Mouse (Mus musculus) midbrain, embryonic 16.5 days (tissue): Measurements from ENCODE around the gene Slc33a1. TPM values are rescaled to one million over a fixed set of nuclear protein-coding genes. Genes with fewer than 3 reads are reported as not detected.

Experiments
- ATAC-seq: fragments of 200-750 bp; cut with Nextera tagmentation; 2 replicates; pipeline ENCODE4 v1.8.0; 2017; ENCODE audit warnings: moderate TSS enrichment
- H3K27ac ChIP-seq: fragments of 300-500 bp; sonication (generic); 2 replicates; pipeline ENCODE4 v1.5.1; 2014; ENCODE audit warnings: mild to moderate bottlenecking, low read length, mixed read lengths
- H3K27me3 ChIP-seq: fragments of 300-500 bp; sonication (generic); 2 replicates; pipeline ENCODE4 v1.6.1; 2014; ENCODE audit warnings: low read depth, low read length, mixed read lengths; ENCODE audit not compliant: control insufficient read depth, insufficient read depth
- H3K36me3 ChIP-seq: fragments of 300-500 bp; sonication (generic); 2 replicates; pipeline ENCODE4 v1.6.1; 2014; ENCODE audit warnings: mild to moderate bottlenecking, low read length, moderate library complexity, mixed read lengths; ENCODE audit not compliant: control insufficient read depth, insufficient read depth
- H3K4me1 ChIP-seq: fragments of 300-500 bp; sonication (generic); 2 replicates; pipeline ENCODE4 v1.6.1; 2014; ENCODE audit warnings: mild to moderate bottlenecking, low read length, mixed read lengths; ENCODE audit not compliant: control insufficient read depth, insufficient read depth
- H3K4me2 ChIP-seq: fragments of 300-500 bp; sonication (generic); 2 replicates; pipeline ENCODE4 v1.6.1; 2014; ENCODE audit warnings: mild to moderate bottlenecking, low read length, mixed read lengths
- H3K4me3 ChIP-seq: fragments of 300-500 bp; sonication (generic); 2 replicates; pipeline ENCODE4 v1.5.1; 2014; ENCODE audit warnings: low read depth, mild to moderate bottlenecking, low read length, moderate library complexity, mixed read lengths
- H3K9ac ChIP-seq: fragments of 300-500 bp; sonication (generic); 2 replicates; pipeline ENCODE4 v1.6.1; 2014; ENCODE audit warnings: low read depth, low read length, mixed read lengths
- H3K9me3 ChIP-seq: fragments of 300-500 bp; sonication (generic); replicated peaks from 2 replicates; pipeline ENCODE4 v1.6.1; 2014; ENCODE audit warnings: mild to moderate bottlenecking, low read length, mixed read lengths; ENCODE audit not compliant: control insufficient read depth, poor library complexity, severe bottlenecking
- WGBS: fragments of 180-500 bp; shearing (Covaris S2); extraction: QIAGEN DNeasy Blood & Tissue Kit; methylation state at CpG from one replicate; pipeline ENCODE4 v1.1.7; 2014; 5-methylcytosine and 5-hydroxymethylcytosine counted together
- polyA plus RNA-seq: library from polyadenylated mRNA; unstranded; fragments of >200 nt; fragmentation: Nextera tagmentation; extraction: Ambion mirVana; gene quantifications from 2 replicates; pipeline ENCODE4 v1.2.1, GENCODE M21; 2015

The Slc33a1 gene
- polyA plus RNA-seq, result 21.5 and 21.8 TPM in 2 replicates

DNA sequence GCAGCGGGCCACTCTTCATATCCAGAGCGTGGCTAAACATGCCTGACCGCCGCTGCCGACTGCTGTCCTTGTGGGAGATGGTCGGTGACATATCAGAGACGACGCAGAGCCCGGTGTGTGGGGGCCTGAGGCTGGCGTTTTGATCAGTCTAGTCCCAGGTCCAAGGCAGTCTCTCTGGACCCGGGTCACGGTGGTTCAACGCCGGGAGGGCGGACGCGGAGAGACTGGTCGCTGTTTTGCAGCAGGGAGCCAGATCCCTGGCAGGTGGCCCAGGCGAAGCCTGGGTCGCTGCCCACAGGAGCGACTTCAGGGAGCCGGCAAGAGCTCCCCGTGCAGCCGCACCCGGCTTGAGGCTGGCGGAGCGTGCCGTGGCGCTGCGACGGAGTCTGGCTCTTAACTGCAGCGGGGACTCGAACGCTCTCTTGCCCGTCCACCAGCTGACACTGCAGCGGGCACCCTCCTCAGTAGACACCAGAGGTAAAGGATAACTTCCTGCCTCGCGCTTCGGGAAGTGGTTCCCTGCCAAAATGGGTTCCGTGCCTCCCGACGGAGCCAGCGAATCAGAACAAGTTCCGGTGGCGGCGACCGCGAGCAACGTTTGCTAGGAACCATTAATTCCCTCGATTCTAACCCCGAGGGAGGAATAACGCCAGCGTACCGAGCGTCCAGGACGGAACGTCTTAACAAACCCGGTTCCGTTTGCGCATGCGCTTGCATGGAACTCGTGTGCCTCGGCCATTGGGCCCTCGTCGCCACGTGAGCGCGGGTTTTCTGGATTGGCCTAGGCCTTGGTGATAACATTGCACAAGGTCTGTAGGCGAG, at the start of gene Slc33a1:
TSS of gene Slc33a1 (minus strand) at position 669 of the 822 bp plus-strand sequence.
- Histone ChIP-seq H3K27me3 (peaks cover 4% of the 10 kb centered on the region; the same call in 1 of the 2 replicates), H3K4me2 (peak within 1 kb of the TSS; percentile 90), H3K9me3 (no peaks in the 10 kb centered on the region), H3K27ac (peak within 1 kb of the TSS; percentile 84), H3K4me3 (peak within 1 kb of the TSS; percentile 79), H3K4me1 (peaks cover 29% of the 10 kb centered on the region), H3K9ac (peak within 1 kb of the TSS; percentile 80), H3K36me3 (no peaks in the 10 kb centered on the region)
- peak; percentile 98 for ATAC-seq
- under 1% methylated on average over 69 of the region's 69 CpGs for WGBS

DNA sequence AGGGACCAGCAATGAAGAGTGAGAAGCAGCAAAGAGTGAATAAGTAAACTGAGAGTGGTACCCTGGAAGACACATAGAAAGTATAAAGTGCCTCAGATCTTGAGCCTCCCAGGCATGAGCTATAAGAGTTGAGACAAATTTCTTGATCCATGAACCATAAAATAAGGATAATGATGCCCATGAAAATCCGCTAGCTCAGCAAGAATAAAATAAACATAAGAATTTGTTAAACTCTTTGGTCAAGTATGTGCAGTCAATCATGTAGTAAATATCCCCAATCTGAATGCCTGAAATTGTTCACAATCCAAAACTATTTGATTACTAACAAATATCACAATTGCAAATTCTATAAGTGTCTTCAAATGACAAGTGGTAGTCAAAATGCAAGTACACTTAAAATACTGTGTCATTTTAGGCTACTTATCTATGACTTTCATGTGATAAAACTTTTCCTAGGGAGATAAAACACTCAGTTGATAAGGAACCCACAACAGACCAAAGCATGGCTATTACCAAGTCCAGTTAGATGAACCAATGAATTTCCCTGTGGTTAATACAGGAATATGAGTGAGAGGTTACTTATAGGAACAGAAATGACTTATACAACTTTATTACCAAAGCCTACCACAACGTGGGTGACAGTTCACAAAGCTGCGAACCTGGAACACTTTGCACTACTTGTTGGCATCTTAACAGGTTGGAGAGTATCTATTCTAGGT, 24.3 kb upstream of the Slc33a1 start:
- Histone ChIP-seq H3K9me3 (no peaks in the 10 kb centered on the region), H3K4me3 (no peak overlapping the region), H3K4me2 (no peak overlapping the region), H3K27ac (no peak overlapping the region), H3K9ac (no peak overlapping the region), H3K4me1 (no peaks in the 10 kb centered on the region), H3K36me3 (peaks cover 20% of the 10 kb centered on the region), H3K27me3 (no peaks in the 10 kb centered on the region)
- whole genome bisulfite sequencing, result 96% methylated on average over 3 of the region's 3 CpGs
- ATAC-seq, result no peak

DNA sequence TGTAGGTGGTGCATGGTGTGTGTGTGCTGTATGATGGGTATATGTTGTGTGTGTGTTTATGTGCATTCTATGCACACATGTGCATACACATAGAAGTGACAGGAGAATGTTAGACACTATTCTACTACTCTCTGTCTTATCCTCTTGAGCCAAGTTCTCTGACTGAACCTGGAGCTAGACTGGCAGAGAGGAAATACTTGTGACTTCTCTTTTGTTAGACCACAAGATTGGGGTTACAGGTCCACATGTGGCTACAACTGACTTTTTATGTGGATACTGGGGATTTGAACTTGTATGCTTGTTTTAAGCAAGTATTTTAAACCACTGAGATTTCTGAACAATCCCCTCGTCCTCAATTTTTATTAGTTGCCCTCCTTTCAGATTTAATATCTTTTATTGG, 22.1 kb upstream of the Slc33a1 start:
- Histone ChIP-seq H3K27ac (no peak overlapping the region), H3K9me3 (no peaks in the 10 kb centered on the region), H3K27me3 (no peaks in the 10 kb centered on the region), H3K4me3 (no peak overlapping the region), H3K4me2 (no peak overlapping the region), H3K9ac (no peak overlapping the region), H3K4me1 (no peaks in the 10 kb centered on the region), H3K36me3 (peaks cover 21% of the 10 kb centered on the region)
- 93% methylated on average over 1 of the region's 1 CpGs for WGBS
- no peak for ATAC-seq

DNA sequence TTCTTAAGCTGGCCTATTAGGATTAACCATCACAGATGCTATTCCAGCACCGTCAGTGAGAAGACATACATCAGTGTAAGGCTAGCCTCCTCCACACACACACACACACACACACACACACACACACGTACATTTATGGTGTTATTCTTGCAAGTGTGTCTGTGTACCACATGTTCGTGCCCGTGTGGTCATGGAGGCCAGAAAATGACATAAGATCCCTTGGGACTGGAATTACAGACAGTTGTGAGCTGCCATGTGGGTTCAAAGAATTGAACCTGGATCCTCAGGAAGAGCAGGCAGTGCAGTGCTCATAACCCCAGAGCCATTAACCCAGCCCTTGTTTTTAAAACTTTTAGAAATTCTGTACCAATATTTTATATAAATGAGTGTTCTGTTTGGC, 13.3 kb upstream of the Slc33a1 start:
- Histone ChIP-seq H3K9ac (no peak overlapping the region), H3K4me3 (no peak overlapping the region), H3K27me3 (no peaks in the 10 kb centered on the region), H3K4me2 (0 out of 2 replicates have a peak overlapping the region, but pooled peaks have one; percentile 3), H3K4me1 (peaks cover 20% of the 10 kb centered on the region), H3K9me3 (no peaks in the 10 kb centered on the region), H3K36me3 (no peaks in the 10 kb centered on the region), H3K27ac (no peak overlapping the region)
- ATAC-seq, result no peak
- WGBS, result 74% methylated on average over 4 of the region's 4 CpGs

DNA sequence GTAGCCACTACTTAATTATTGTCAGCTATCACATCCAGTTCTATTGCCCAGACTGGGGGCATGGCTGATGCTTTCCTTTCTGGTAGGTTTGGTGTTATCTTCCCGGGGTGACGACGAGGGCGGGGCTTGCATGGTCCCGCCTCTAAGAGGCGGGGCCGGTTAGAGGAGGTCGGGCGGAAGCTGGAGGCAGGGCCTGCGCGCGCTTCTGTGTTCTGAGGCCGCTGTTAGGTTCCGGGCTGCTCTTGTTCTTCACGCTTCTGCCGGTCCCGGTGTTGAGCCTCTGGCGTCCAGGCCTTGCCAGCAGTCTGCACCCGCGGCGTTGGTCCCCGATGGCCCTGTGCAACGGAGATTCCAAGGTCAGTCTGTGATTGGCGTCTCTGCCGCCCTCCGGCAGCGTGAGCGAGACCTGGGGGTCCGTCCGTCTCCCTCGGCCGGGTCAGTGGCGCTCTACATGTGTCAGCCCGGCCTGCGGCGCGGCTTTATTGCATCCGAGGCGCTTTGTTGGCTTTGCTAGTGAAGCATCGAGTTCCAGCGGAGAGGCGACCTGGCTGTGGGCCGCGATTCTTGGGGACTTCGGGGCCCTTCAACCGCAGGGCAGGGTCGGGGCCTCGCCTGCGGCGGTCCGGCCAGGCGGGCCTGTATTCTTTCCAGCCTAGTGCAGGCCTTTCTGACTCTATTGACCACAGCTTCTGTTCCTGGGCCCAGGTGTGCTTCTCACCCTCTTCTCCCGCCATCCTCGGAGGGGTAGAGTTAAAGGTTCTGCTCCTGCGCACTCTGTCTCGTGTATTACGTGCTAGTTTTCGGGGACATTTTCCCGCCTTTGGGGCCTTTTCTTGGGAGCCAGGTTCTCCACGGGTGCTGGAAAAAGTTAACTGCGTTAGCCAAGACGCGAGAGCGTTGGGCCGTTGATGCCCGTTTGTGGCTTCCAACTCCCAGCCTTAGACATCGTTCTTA, 11.7 kb upstream of the Slc33a1 start, which contains the start of gene Gmps:
TSS of gene Gmps (plus strand) at position 152 of the 954 bp plus-strand sequence.
- Histone ChIP-seq H3K36me3 (no peaks in the 10 kb centered on the region), H3K9ac (peak within 1 kb of the TSS; percentile 98), H3K4me2 (peak within 1 kb of the TSS; percentile 64), H3K9me3 (no peaks in the 10 kb centered on the region), H3K27me3 (no peaks in the 10 kb centered on the region), H3K4me3 (peak within 1 kb of the TSS; percentile 77), H3K27ac (peak within 1 kb of the TSS; percentile 86), H3K4me1 (peaks cover 20% of the 10 kb centered on the region)
- WGBS, result under 1% methylated on average over 67 of the region's 67 CpGs
- peak; percentile 100 for ATAC-seq

DNA sequence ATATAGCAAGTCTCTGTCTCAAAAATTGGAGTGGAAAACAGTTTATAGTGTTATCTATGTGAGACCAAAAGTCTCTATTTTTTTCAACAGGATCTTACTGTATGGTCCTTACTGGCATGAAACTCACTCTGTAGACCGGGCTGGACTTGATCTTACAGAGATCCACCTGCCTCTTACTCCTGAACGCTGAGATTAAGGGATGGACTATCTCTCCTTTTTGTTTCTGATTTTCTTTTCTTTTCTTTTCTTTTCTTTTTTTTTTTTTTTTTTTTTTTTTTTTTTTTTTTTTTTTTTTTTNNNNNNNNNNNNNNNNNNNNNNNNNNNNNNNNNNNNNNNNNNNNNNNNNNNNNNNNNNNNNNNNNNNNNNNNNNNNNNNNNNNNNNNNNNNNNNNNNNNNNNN, 1.4 kb upstream of the Slc33a1 start:
- Histone ChIP-seq H3K36me3 (no peaks in the 10 kb centered on the region), H3K4me1 (peaks cover 26% of the 10 kb centered on the region), H3K4me3 (no peak overlapping the region), H3K4me2 (no peak overlapping the region), H3K27me3 (peaks cover 4% of the 10 kb centered on the region; the same call in 1 of the 2 replicates), H3K27ac (no peak overlapping the region), H3K9me3 (no peaks in the 10 kb centered on the region), H3K9ac (no peak overlapping the region)
- WGBS, result 78% methylated on average over 2 of the region's 2 CpGs
- no peak for ATAC-seq

DNA sequence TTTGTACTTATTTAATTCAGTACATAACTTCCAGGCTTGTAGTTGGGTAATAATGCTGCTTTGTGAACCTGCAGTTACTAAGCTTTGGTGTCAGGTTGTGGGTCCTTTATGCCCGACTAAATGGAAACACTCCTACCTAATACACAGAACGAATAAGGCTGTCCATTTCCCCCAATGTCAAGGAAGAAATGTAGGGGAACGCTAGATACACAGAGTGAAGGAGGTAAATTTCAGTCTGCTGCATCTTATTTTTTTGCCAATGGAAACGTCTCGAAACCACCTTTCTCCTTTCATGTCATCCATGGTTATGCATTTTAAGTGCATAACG, 318 bp upstream of the Slc33a1 start:
- Histone ChIP-seq H3K4me1 (peaks cover 27% of the 10 kb centered on the region), H3K4me3 (peak overlapping the region; percentile 79), H3K4me2 (peak overlapping the region; percentile 62), H3K36me3 (no peaks in the 10 kb centered on the region), H3K9me3 (no peaks in the 10 kb centered on the region), H3K9ac (no peak overlapping the region), H3K27me3 (peaks cover 4% of the 10 kb centered on the region; the same call in 1 of the 2 replicates), H3K27ac (peak overlapping the region; percentile 73)
- WGBS, result 82% methylated on average over 6 of the region's 6 CpGs
- ATAC-seq, result no peak; the same call in 1 of the 2 replicates

DNA sequence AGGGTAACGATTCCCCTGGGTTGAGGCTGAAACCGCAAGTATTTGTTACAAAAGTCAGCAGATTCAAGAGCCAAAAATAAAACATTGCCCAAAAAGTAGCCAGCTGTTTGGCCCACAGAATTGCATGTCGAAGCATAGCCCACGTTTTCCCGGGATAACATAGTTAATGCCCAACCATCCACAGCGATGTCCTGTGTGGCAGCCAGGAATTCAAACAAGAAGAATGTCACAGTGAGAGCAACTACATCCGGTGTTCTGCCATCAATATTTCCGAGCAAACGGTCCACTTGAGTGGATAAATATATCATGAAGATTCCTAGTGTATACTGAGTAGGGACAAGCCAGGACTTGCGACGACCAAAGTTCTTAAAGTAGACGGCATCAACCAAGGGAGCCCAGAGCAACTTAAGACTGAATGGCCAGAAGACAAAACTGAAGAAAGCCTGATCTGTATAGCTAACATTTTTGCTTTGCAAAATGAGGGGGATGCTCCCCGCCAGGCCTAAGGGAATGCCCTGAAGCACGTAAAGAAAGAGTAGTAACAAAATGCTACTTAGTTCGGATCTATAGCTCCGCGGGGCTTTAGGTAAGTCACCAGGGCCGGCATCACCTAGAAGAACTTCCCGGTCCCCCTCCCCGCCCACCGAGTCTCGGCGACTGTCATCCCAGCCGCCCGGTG, 1.0 kb downstream of the Slc33a1 start:
- ATAC-seq, result no peak
- Histone ChIP-seq H3K27me3 (peaks cover 4% of the 10 kb centered on the region; the same call in 1 of the 2 replicates), H3K4me3 (peak overlapping the region; percentile 79), H3K4me1 (peaks cover 32% of the 10 kb centered on the region), H3K9ac (peak overlapping the region; percentile 80), H3K36me3 (no peaks in the 10 kb centered on the region), H3K9me3 (no peaks in the 10 kb centered on the region), H3K27ac (peak overlapping the region; percentile 84), H3K4me2 (peak overlapping the region; percentile 90)
- WGBS, result 8% methylated on average over 25 of the region's 25 CpGs
